Mouse (Mus musculus): ENCODE data around the gene Nxph3.

DNA sequence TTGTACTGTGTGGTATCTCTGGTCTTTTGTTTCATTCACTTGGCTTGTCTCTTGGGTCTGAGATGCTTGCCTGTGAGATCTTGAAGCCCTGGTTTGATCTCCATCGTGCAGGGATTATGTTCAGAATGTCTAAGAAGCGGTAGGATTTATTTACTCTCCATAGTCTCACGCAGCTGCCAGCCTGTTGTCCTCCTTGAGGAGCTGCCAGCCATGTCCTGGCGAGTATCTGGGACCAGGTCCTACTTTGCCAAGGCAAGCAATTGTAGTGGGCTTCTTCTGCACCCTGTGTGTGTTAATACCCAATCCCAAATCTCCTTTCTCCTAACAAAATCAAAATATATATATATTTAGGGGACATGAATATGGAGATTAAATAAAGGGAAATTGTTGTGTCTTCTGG is 21.4 kb downstream of the Nxph3 start:
- TF ChIP-seq CTCF (IDR thresholded peaks at IDR 0.05) (no peak), EP300 (IDR thresholded peaks at IDR 0.05) (no peak)
